Mouse (Mus musculus) liver, embryonic 14.5 days (tissue): Measurements from ENCODE around the gene Klk11.

ENCODE experiments used
- CTCF ChIP-seq: IDR thresholded peaks from 2 replicates; pipeline ENCODE4 v1.5.1; 2016; ENCODE audit warnings: antibody characterized with exemption, low read depth, control low read depth
- EP300 ChIP-seq: IDR thresholded peaks from 2 replicates; pipeline ENCODE4 v1.6.1; 2016; ENCODE audit warnings: antibody characterized with exemption, low read depth

- no peak for TF ChIP-seq CTCF
- TF ChIP-seq EP300, result no peak
Observed at GRCm38 (mm10) chr7:43768597-43768996, 5.8 kb upstream of the Klk11 start, which contains the start of gene Klk12.
